Mouse (Mus musculus) kidney, adult 2 months (tissue): ENCODE data around the gene Rab33b. TPM values are rescaled to one million over a fixed set of nuclear protein-coding genes. Genes with fewer than 3 reads are reported as not detected.
"Not testable (repeated sequence)": the region's sequence is repeated elsewhere in the genome, so short reads cannot be mapped to it uniquely, and the experiment has no call there.

ENCODE experiments used
- DNase-seq: peaks from one replicate; pipeline ENCODE4 v3.0.0; 2021
- H3K27ac ChIP-seq: fragments of 200-500 bp; 2 replicates; pipeline ENCODE4 v1.5.1; 2012; ENCODE audit warnings: low read depth, low read length, control low read depth, inconsistent platforms; ENCODE audit not compliant: insufficient read depth
- H3K27me3 ChIP-seq: fragments of 200-500 bp; replicated peaks from 2 replicates; pipeline ENCODE4 v1.6.1; 2012; ENCODE audit warnings: mild to moderate bottlenecking, moderate library complexity, low read length, inconsistent platforms; ENCODE audit not compliant: control insufficient read depth, insufficient read depth
- H3K36me3 ChIP-seq: fragments of 200-500 bp; 2 replicates; pipeline ENCODE4 v1.6.1; 2012; ENCODE audit warnings: mild to moderate bottlenecking, moderate library complexity, low read length, inconsistent platforms; ENCODE audit not compliant: control insufficient read depth, insufficient read depth
- H3K4me1 ChIP-seq: fragments of 200-500 bp; 2 replicates; pipeline ENCODE4 v1.6.1; 2011; ENCODE audit warnings: low read length; ENCODE audit not compliant: control insufficient read depth, insufficient read depth
- H3K4me3 ChIP-seq: fragments of 200-500 bp; 2 replicates; pipeline ENCODE4 v1.5.1; 2011; ENCODE audit warnings: mild to moderate bottlenecking, low read depth, low read length, control low read depth; ENCODE audit not compliant: insufficient read depth
- CTCF ChIP-seq: fragments of 200-500 bp; conservative IDR thresholded peaks from 2 replicates; pipeline ENCODE4 v1.5.1; 2011; ENCODE audit warnings: low read depth, mild to moderate bottlenecking, control low read depth, low read length, moderate library complexity, mixed read lengths; ENCODE audit not compliant: insufficient read depth, insufficient read length
- POLR2A ChIP-seq: fragments of 200-500 bp; IDR thresholded peaks from one replicate; pipeline ENCODE4 v1.6.1; 2011; ENCODE audit warnings: low read depth, low read length, control low read depth
- WGBS: fragments of 180-500 bp; shearing (Covaris S2); methylation state at CpG from one replicate; pipeline ENCODE4 v1.1.7; 2018; 5-methylcytosine and 5-hydroxymethylcytosine counted together
- polyA plus RNA-seq: library from polyadenylated mRNA; depleted of rRNA; stranded (reverse); fragments of >200 nt; gene quantifications from 2 replicates; pipeline ENCODE4 v1.2.3, GENCODE M21; 2012; rRNA removed

The Rab33b gene
- polyA plus RNA-seq = 6.8 and 7.7 TPM in 2 replicates

GRCm38 (mm10) chr3:51483741-51484359, at the start of gene Rab33b:
Gene Rab33b, plus strand, starts transcription at chr3:51483920.
- peak; percentile 98 for DNase-seq
- peak within 1 kb of the TSS; percentile 81 for H3K4me3 ChIP-seq

GRCm38 (mm10) chr3:51434364-51434763, 49.4 kb upstream of the Rab33b start:
- WGBS = 91% methylated on average over 5 of the region's 5 CpGs
- not testable (repeated sequence) for H3K4me3 ChIP-seq, H3K4me1 ChIP-seq, H3K36me3 ChIP-seq, H3K27ac ChIP-seq, DNase-seq, H3K27me3 ChIP-seq

More at GRCm38 (mm10) chr3:51483741-51484359, at the start of gene Rab33b:
- Histone ChIP-seq H3K4me1 (peaks cover 4% of the 10 kb centered on the region; the same call in 1 of the 2 replicates), H3K27me3 (no peaks in the 10 kb centered on the region), H3K36me3 (no peaks in the 10 kb centered on the region), H3K27ac (peak within 1 kb of the TSS; percentile 81)
- WGBS = under 1% methylated on average over 70 of the region's 70 CpGs
- TF ChIP-seq CTCF = no peak
- TF ChIP-seq POLR2A = peak; percentile 87

DNA sequence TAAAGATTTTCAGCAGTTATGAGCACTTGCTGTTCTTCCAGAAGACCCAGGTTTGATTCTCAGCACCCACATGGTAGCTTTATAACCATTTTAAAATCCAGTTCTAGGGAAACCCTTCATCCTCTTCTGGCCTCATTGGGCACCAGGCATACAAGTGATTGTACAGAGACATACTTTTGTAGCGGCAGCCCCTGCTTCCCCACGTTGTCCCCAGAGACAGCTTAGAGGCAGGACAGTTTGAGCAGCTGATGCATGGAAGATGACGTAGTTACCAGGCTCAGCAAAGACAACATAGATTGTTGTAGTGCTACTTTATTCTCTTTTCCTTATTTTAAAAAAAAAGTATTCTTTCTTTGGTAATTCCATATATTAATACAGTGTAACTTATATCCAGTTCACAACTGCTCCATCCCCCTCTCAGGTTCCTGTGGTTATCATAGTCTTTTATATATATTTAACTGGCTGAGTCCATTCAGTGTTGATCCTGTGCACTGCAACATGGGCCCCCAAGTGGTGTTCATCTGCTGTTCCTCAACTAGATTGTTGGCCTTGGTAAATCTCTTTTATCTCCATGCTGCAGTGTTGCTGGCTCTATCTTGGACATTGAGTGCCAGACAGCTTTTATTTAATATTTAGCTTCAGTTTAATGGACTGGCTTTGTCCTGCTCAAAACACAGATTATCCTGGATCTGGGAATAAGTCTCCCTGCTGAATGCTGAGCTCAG, 48.7 kb upstream of the Rab33b start:
- peaks cover 4% of the 10 kb centered on the region; the same call in 1 of the 2 replicates for H3K36me3 ChIP-seq
- WGBS = 91% methylated on average over 3 of the region's 3 CpGs
- no peaks in the 10 kb centered on the region for H3K4me1 ChIP-seq
- H3K27me3 ChIP-seq = no peaks in the 10 kb centered on the region
- no peak overlapping the region for H3K4me3 ChIP-seq
- TF ChIP-seq CTCF (no peak), POLR2A (no peak)
- DNase-seq = no peak
- H3K27ac ChIP-seq = no peak overlapping the region

- Histone ChIP-seq H3K36me3 (peaks cover 19% of the 10 kb centered on the region), H3K27ac (no peak overlapping the region), H3K27me3 (no peaks in the 10 kb centered on the region), H3K4me3 (no peak overlapping the region), H3K4me1 (no peaks in the 10 kb centered on the region)
- no peak for TF ChIP-seq CTCF
- no peak for TF ChIP-seq POLR2A
- DNase-seq = no peak
- 87% methylated on average over 2 of the region's 2 CpGs for WGBS
Measured at GRCm38 (mm10) chr3:51468530-51468929, 15.2 kb upstream of the Rab33b start.

GRCm38 (mm10) chr3:51475706-51476105, 8.0 kb upstream of the Rab33b start:
- Histone ChIP-seq H3K27me3 (no peaks in the 10 kb centered on the region), H3K36me3 (peaks cover 7% of the 10 kb centered on the region), H3K27ac (no peak overlapping the region), H3K4me3 (no peak overlapping the region), H3K4me1 (no peaks in the 10 kb centered on the region)
- no peak for DNase-seq
- 72% methylated on average over 4 of the region's 4 CpGs for WGBS
- TF ChIP-seq POLR2A (no peak), CTCF (no peak)

DNA sequence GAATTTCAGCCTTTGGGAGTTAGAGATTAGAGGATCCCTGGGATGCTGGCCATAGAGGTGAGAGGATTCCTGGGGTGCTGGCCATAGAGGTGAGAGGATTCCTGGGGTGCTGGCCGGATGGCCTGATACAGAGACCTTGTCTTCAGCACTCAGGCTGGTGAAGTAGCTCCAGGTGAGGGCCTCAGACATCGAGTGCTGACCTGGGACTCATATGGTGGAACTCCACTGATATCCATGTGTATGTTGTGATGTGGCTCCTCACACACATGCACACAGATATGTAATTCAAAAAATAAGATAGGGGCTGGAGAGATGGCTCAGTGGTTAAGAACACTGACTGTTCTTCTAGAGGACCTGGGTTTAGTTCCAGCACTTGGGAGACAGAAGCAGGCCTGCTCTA, 3.8 kb upstream of the Rab33b start:
- Histone ChIP-seq H3K4me3 (no peak overlapping the region), H3K36me3 (no peaks in the 10 kb centered on the region), H3K27ac (no peak overlapping the region), H3K4me1 (peaks cover 4% of the 10 kb centered on the region; the same call in 1 of the 2 replicates), H3K27me3 (no peaks in the 10 kb centered on the region)
- WGBS = 53% methylated on average over 2 of the region's 2 CpGs
- TF ChIP-seq CTCF = no peak
- TF ChIP-seq POLR2A = no peak
- DNase-seq = no peak

GRCm38 (mm10) chr3:51481059-51481458, 2.7 kb upstream of the Rab33b start:
- TF ChIP-seq POLR2A = no peak
- peak; percentile 37 for TF ChIP-seq CTCF
- H3K27ac ChIP-seq = no peak overlapping the region
- no peaks in the 10 kb centered on the region for H3K36me3 ChIP-seq
- peaks cover 4% of the 10 kb centered on the region; the same call in 1 of the 2 replicates for H3K4me1 ChIP-seq
- no peak overlapping the region for H3K4me3 ChIP-seq
- H3K27me3 ChIP-seq = no peaks in the 10 kb centered on the region
- DNase-seq = peak; percentile 50
